Mouse (Mus musculus): Measurements from ENCODE around the gene Rhbdd3.

DNA sequence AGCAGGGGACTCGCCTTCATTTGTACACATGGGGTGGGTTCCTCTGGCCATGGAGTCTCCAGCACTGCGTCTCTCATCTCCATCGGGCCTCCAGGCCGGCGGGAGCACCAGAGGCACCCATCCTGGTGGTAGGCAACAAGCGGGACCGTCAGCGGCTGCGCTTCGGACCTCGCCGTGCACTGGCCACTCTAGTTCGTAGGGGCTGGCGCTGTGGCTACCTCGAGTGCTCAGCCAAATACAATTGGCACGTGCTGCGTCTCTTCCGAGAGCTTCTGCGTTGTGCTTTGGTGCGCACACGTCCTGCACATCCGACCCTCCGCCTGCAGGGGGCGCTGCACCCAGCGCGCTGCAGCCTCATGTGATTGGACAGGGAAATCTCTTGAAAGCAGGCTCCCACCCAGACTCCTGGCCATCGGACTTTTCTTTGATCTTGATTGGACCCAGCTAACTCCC, 39.0 kb upstream of the Rhbdd3 start:
- TF ChIP-seq POLR2A (IDR thresholded peaks at IDR 0.05; ENCODE audit: low read depth, low read length) (no peak), CTCF (IDR thresholded peaks at IDR 0.05; ENCODE audit: borderline replicate concordance, insufficient read depth, low read length) (peak; percentile 89)

Measured in embryonic fibroblast, embryonic 13.5 days (primary cell).